In genomic region chr10:81636338-81636737, GRCm38 (mm10) we compare ENCODE assay signal across 13 mouse cellular contexts. TPM values are rescaled to one million over a fixed set of nuclear protein-coding genes. Genes with fewer than 3 reads are reported as not detected.
"Had no signal": no experiment of that assay in that cellular context is flagged by ENCODE, and none has a peak within 500 bp of the region (broad histone marks: within the 10 kb centered on the region; RNA-seq: fewer than 3 reads in every experiment).

No protein-coding gene starts in this region.

- H3K9me3 ChIP-seq: kidney, embryonic 15.5 days; limb, embryonic 15.5 days; liver, embryonic 15.5 days; neural tube, embryonic 12.5 days had no signal

- H3K4me3 ChIP-seq: kidney, embryonic 15.5 days; left cerebral cortex, adult 2 months; limb, embryonic 15.5 days; liver, embryonic 15.5 days; neural tube, embryonic 12.5 days had no signal

- DNase-seq: kidney, adult 2 months; lung, embryonic 14.5 days; lung, postnatal 10 days; midbrain, embryonic 14.5 days; thymus, postnatal 14 days had no signal

- H3K4me2 ChIP-seq: kidney, embryonic 15.5 days; limb, embryonic 15.5 days; liver, embryonic 15.5 days; lung, embryonic 14.5 days; neural tube, embryonic 12.5 days had no signal

- H3K36me3 ChIP-seq: kidney, embryonic 15.5 days; limb, embryonic 15.5 days; liver, embryonic 15.5 days; neural tube, embryonic 12.5 days had no signal

- H3K27ac ChIP-seq: kidney, embryonic 15.5 days; left cerebral cortex, adult 2 months; limb, embryonic 15.5 days; liver, embryonic 15.5 days; macrophage; neural tube, embryonic 12.5 days; stomach, postnatal 0 days had no signal

- H3K27me3 ChIP-seq: kidney, embryonic 15.5 days; limb, embryonic 15.5 days; neural tube, embryonic 12.5 days had no signal

- H3K9ac ChIP-seq: kidney, embryonic 15.5 days; limb, embryonic 15.5 days; liver, embryonic 15.5 days; lung, embryonic 14.5 days; neural tube, embryonic 12.5 days had no signal

RNA-seq across cellular contexts. Expression of gene Tle6, which starts 35.5 kb away (rescaled TPM):
- total RNA-seq: monocyte, adult 5-6 weeks had no signal
